Mouse (Mus musculus): ENCODE data around the gene Bmf.

The Bmf gene

GRCm38 (mm10) chr2:118512418-118513377 is 36.8 kb downstream of the Bmf start:
- DNase-seq (ENCODE audit: low read depth in 1 of 2, low spot score in 2 of 2): peak in 1 of 2 experiments; percentile 40

DNA sequence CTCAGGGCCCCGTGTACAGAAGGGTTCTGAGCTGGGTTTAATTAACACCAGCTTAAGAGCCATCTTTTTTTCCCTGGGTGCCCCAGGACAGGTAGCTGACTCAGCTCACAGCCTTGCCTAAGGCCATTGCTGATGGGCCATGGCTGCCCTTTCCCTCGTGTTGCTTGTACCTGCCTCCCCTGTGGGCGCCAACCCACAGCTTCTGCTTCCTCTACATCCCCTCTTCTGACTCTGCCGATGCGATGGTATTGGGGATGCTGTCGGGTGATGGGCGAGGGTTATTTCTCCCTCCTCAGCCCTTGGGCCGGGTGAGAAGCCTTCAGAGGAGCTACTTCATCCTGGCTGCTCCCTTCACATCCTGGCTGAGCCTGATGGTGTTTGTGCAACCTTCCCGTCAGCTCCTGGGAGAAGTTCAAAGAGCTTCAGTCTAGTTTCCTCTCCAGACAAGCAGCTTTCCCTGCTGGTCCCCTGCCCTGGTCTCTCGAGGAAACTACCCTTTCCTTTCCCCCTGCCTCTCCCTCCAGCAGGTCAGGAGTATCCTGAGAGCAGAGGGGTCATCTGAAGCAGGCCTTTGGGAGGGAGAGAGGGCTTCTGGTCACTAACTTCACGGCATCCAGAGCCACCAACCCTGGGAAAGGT is 37.6 kb downstream of the Bmf start:
- DNase-seq (ENCODE audit: low read depth in 1 of 2, low spot score in 2 of 2): no peak

GRCm38 (mm10) chr2:118510447-118511310 is 38.8 kb downstream of the Bmf start:
- DNase-seq (ENCODE audit: low read depth in 1 of 2, low spot score in 2 of 2): no peak

DNA sequence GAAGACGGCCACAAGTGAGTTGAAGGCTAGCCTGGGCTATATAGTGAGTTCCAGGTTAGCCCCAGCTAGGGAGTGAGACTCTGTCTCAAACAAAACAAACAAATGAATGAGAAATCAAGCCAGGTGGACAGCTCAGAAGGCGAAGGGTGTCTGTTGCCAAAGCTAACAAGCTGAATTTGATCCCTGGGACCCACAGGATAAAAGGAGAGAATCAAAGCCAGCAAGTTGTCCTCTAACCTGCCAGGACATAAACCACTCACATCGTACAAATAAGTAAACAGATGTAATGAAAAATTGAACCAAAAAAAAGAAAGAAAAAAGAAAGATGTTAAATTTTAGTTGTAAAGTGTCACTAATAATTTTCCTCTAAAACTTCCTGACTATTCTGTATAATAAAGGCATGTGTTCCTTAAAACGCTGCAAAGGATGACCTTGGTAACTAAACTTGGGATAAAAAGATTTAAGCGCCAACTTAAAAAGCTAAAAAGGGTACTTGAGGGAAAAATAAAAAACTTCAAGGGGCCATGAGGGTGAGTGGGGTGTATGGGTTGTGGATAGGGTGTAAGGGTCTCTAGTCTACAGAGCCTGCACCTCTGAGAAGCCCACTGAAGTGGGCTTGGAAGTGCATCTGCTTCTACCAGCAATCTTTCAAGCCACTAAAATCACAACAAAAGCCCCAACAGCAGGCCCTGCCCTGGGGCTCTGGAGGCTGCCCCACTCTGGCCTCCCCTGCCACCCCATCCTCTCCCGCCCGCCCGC is 39.6 kb downstream of the Bmf start:
- no peak for DNase-seq (ENCODE audit: low read depth in 1 of 2, low spot score in 2 of 2)

- DNase-seq (ENCODE audit: low read depth in 1 of 2, low spot score in 2 of 2): no peak
Observed at GRCm38 (mm10) chr2:118507126-118507525, 42.4 kb downstream of the Bmf start.

- no peak for DNase-seq (ENCODE audit: low read depth in 1 of 2, low spot score in 2 of 2)
Observed at GRCm38 (mm10) chr2:118500191-118500590, 49.3 kb downstream of the Bmf start.

- DNase-seq (ENCODE audit: low read depth in 1 of 2, low spot score in 2 of 2): no peak
Observed at GRCm38 (mm10) chr2:118499135-118499961, 50.1 kb downstream of the Bmf start.

- DNase-seq (ENCODE audit: low read depth in 1 of 2, low spot score in 2 of 2): no peak
Observed at GRCm38 (mm10) chr2:118498476-118498875, 51.0 kb downstream of the Bmf start.

DNA sequence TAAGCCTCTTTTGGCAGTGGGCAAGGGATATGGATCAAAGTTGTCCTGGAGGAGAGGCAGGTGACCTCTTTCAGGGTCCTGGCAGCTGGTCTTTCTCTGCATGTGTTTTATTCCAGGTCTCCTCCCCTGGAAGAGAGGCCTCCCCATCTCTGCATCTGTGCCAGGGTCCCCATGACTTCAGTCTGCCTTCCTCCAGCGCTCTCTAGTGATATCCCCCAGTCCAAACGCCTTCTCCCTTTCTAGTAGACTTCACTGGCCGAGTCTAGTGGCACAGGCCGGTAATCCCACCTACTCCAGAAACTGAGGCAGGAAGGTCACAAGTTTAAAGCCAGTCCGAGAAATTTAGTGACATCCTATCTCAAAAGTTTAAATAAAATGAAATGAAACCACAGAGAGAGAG is 51.6 kb downstream of the Bmf start:
- no peak for DNase-seq (ENCODE audit: low read depth in 1 of 2, low spot score in 2 of 2)

GRCm38 (mm10) chr2:118495024-118495423 is 54.5 kb downstream of the Bmf start:
- no peak for DNase-seq (ENCODE audit: low read depth in 1 of 2, low spot score in 2 of 2)

GRCm38 (mm10) chr2:118491741-118492395 is 57.6 kb downstream of the Bmf start:
- DNase-seq (ENCODE audit: low read depth in 1 of 2, low spot score in 2 of 2): no peak

DNA sequence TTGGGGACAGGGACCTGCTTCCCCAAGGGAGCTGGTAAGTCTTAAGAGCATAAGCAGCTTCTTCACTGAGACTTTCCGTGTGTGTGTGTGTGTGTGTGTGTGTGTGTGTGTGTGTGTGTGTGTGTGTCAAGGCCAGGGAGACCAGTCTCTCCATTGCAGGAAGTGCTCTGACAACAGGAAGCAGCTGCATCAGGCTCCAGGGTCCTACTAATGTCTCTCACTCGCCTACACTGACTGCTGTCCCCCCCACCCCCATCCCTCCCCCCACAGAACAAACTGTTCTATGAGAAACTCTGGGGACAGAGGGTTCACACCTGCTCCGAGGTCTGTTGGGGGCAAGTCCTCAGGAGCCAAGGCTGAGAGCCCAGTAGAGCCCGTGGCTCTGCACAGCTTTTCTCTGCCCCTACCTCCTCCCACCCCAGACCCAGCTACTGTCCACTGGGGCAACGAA is 58.2 kb downstream of the Bmf start:
- no peak for DNase-seq (ENCODE audit: low read depth in 1 of 2, low spot score in 2 of 2)

- peak; percentile 27 to 41 for DNase-seq (ENCODE audit: low read depth in 1 of 2, low spot score in 2 of 2)
Observed at GRCm38 (mm10) chr2:118490241-118491091, 59.0 kb downstream of the Bmf start.

GRCm38 (mm10) chr2:118487806-118488205 is 61.7 kb downstream of the Bmf start:
- no peak for DNase-seq (ENCODE audit: low read depth in 1 of 2, low spot score in 2 of 2)

GRCm38 (mm10) chr2:118486933-118487332 is 62.6 kb downstream of the Bmf start:
- peak; percentile 48 to 70 for DNase-seq (ENCODE audit: low read depth in 1 of 2, low spot score in 2 of 2)

GRCm38 (mm10) chr2:118485415-118485814 is 64.1 kb downstream of the Bmf start:
- DNase-seq (ENCODE audit: low read depth in 1 of 2, low spot score in 2 of 2): no peak

- DNase-seq (ENCODE audit: low read depth in 1 of 2, low spot score in 2 of 2): no peak
Observed at GRCm38 (mm10) chr2:118484386-118484898, 65.0 kb downstream of the Bmf start.

DNA sequence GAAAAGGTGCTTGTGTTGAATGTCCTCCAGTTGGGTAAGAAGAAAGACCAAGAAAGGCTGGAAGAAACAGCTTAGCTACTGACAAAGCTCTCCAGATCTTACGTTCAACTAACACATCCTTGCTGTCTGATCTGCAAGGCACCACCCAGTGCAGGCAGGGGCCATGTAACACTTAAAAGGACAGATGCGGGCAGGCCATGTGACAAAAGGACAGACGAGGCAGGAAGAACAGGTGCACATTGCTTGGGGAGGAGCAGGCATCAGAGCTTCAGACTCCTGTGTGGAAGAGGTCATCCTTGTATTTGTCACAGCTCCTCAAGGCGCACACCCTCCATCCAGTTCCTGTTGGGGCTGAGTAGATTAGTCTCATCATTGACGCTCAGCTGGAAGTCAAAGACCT is 66.5 kb downstream of the Bmf start:
- DNase-seq (ENCODE audit: low read depth in 1 of 2, low spot score in 2 of 2): no peak

All from monocyte, adult 2 months (primary cell).